Mouse (Mus musculus): Measurements from ENCODE around the gene Upk2.

DNA sequence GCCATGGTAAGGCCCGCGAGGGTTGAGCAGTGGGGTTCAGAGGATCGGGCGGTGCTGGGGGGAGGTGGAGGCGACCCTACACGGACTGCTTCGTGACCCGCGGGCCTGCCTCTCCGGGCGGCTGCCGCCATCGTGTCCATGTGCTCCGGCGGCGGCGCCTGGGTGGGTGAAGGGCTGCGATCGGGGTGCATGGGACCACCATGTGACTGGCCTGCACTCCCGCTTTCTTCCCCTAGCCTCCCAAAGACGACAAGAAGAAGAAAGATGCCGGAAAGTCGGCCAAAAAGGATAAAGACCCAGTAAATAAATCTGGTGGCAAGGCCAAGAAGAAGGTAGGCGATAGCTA, 47.1 kb downstream of the Upk2 start:
- TF ChIP-seq CTCF (IDR thresholded peaks at IDR 0.05; ENCODE audit: control insufficient read depth, insufficient read depth, low read length) (no peak), POLR2A (IDR thresholded peaks at IDR 0.05; ENCODE audit: borderline replicate concordance, control insufficient read depth, low read depth, low read length) (peak; percentile 43; the same call in 1 of the 2 replicates)

Measured in bone marrow, adult 2 months (tissue).